Mouse (Mus musculus): ENCODE data around the gene Stk11. TPM values are rescaled to one million over a fixed set of nuclear protein-coding genes. Genes with fewer than 3 reads are reported as not detected.

Stk11 gene
- total and polyA plus RNA-seq, 3 experiments, result 47.4 to 94.9 (median 65.9) TPM

DNA sequence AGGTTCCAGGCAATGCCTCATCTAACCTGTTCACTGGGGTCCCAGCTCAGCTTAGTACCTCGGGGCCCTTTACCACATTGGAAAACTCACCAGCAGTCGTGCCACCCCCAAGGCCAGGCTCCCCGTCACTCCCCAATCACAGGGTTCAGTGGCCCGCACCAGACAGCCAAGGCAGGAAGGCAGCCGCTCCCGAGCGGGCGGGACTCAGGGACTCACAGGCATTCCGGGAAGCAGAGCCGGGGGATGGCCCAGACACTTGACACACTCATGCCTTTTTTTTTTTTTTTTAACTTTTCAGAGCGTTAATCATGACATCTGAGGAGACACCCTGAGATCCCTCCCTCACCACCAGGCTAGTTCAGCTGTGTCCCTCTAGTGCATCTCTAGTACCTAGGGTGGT lies 14.6 kb upstream of the Stk11 start:
- peaks cover 3 to 38% of the 10 kb centered on the region in 2 experiments for H3K36me3 ChIP-seq (replicated peaks in 1 of 2; ENCODE audit: control insufficient read depth in 1 of 2, insufficient read depth in 1 of 2, low read length in 1 of 2)
- in situ Hi-C loops (cut with MboI; ENCODE audit: low pct_ligation_motif_present, low pct_unique_long_range_greater_than_20kb, low sequenced_read_pairs), result no loop called here
- H3K4me3 ChIP-seq (replicated peaks in 1 of 3; ENCODE audit: low read depth in 2 of 3, low read length in 2 of 3, poor library complexity in 1 of 3), result no peak overlapping the region
- H3K9me3 ChIP-seq (replicated peaks; ENCODE audit: low read length), result no peaks in the 10 kb centered on the region
- TF ChIP-seq ETS1 (conservative IDR thresholded peaks at IDR 0.05; ENCODE audit: low read depth, low read length) (no peak), RCOR1 (conservative IDR thresholded peaks at IDR 0.05; ENCODE audit: low read depth, low read length) (no peak), MAFK (IDR thresholded peaks at IDR 0.05; ENCODE audit: insufficient replicate concordance, low read length) (no peak), KAT2A (IDR thresholded peaks at IDR 0.05; ENCODE audit: insufficient replicate concordance, low read length) (no peak), MAZ (IDR thresholded peaks at IDR 0.05; ENCODE audit: low read depth, low read length) (no peak), CHD2 (IDR thresholded peaks at IDR 0.05; ENCODE audit: low read length) (no peak), BHLHE40 (IDR thresholded peaks at IDR 0.05; ENCODE audit: low read depth, low read length) (no peak), ZC3H11A (IDR thresholded peaks at IDR 0.05; ENCODE audit: low read depth, low read length) (no peak), JUND (conservative IDR thresholded peaks at IDR 0.05; ENCODE audit: low read depth, low read length) (no peak), EP300 (IDR thresholded peaks at IDR 0.05; ENCODE audit: low read length) (no peak)
- dilution Hi-C loops (cut with MboI; ENCODE audit: extremely low pct_ligation_motif_present, extremely low pct_unique_long_range_greater_than_20kb, low sequenced_read_pairs), result no loop called here
- H3K27ac ChIP-seq (ENCODE audit: insufficient read depth, low read depth), result no peak overlapping the region
- peak overlapping the region; percentile 87; the same call in 1 of the 2 replicates for H3K4me2 ChIP-seq (ENCODE audit: insufficient read depth, low read depth, poor library complexity, severe bottlenecking)
- peaks cover 27 to 83% of the 10 kb centered on the region in 2 experiments for H3K4me1 ChIP-seq (ENCODE audit: control insufficient read depth in 1 of 2, insufficient read depth in 2 of 2)
- H3K9ac ChIP-seq (ENCODE audit: insufficient read depth, low read depth), result no peak overlapping the region; the same call in 1 of the 2 replicates
- no peaks in the 10 kb centered on the region for H3K27me3 ChIP-seq (replicated peaks)
- DNase-seq (ENCODE audit: extremely low read depth), result no peak
- peaks cover 40% of the 10 kb centered on the region for H3K79me2 ChIP-seq (replicated peaks; ENCODE audit: control insufficient read depth, extremely low read depth, insufficient read depth, poor library complexity, severe bottlenecking)

DNA sequence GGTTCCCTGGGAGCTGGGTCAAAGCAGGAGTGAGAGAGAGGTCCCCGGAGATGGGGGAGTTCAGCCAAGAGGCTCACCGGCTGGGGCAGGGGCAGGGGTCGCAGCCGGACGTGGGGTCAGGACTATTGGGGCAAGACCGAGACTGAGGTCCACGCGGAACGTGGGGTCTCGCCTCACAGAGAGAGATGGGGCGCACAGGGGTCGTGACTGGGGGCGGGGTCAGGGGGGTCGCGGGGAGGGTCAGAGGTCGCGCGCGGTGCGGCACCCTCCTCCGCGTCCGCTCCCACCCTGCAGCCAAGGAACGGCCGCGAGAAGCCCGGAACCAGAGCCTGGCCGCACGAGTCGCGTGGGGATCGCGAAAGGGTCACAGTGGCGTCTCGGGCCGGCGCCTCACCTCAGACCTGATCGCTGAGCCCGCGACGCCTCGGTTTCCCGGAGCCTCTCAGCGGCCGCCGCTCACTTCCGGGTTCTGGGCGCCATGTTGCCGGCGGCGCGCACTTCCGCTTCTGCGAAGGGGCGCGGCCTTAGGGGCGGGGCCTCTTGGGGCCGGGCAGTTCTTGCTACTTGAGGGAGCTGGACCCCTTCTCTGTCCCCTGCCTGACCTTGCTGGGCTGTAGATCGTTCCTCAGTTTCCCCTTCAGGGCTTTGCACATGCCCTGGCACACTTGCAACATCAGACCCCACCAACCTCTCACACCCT lies 13.2 kb upstream of the Stk11 start:
- dilution Hi-C loops (cut with MboI; ENCODE audit: extremely low pct_ligation_motif_present, extremely low pct_unique_long_range_greater_than_20kb, low sequenced_read_pairs) (no loop called here), in situ Hi-C loops (cut with MboI; ENCODE audit: low pct_ligation_motif_present, low pct_unique_long_range_greater_than_20kb, low sequenced_read_pairs) (no loop called here)
- Histone ChIP-seq H3K4me1 (ENCODE audit: control insufficient read depth in 1 of 2, insufficient read depth in 2 of 2) (peaks cover 29 to 81% of the 10 kb centered on the region in 2 experiments), H3K9me3 (replicated peaks; ENCODE audit: low read length) (no peaks in the 10 kb centered on the region), H3K4me3 (replicated peaks in 1 of 3; ENCODE audit: low read depth in 2 of 3, low read length in 2 of 3, poor library complexity in 1 of 3) (peak overlapping the region; percentile 71 to 95 (median 95)), H3K27me3 (replicated peaks) (no peaks in the 10 kb centered on the region), H3K4me2 (ENCODE audit: insufficient read depth, low read depth, poor library complexity, severe bottlenecking) (peak overlapping the region; percentile 87), H3K9ac (ENCODE audit: insufficient read depth, low read depth) (peak overlapping the region; percentile 90), H3K36me3 (replicated peaks in 1 of 2; ENCODE audit: control insufficient read depth in 1 of 2, insufficient read depth in 1 of 2, low read length in 1 of 2) (peaks cover 0 to 26% of the 10 kb centered on the region in 2 experiments), H3K27ac (ENCODE audit: insufficient read depth, low read depth) (no peak overlapping the region), H3K79me2 (replicated peaks; ENCODE audit: control insufficient read depth, extremely low read depth, insufficient read depth, poor library complexity, severe bottlenecking) (peaks cover 40% of the 10 kb centered on the region)
- DNase-seq (ENCODE audit: extremely low read depth), result peak; percentile 82
- TF ChIP-seq ELF1 (IDR thresholded peaks at IDR 0.05; ENCODE audit: low read depth, low read length) (peak; percentile 100), NELFE (IDR thresholded peaks at IDR 0.05; ENCODE audit: low read depth, low read length) (peak; percentile 84), USF2 (conservative IDR thresholded peaks at IDR 0.05; ENCODE audit: low read depth, low read length) (no peak), EP300 (IDR thresholded peaks at IDR 0.05; ENCODE audit: low read length) (no peak), GABPA (IDR thresholded peaks at IDR 0.05; ENCODE audit: insufficient replicate concordance, low read depth, low read length) (no peak), POLR2AphosphoS2 (IDR thresholded peaks at IDR 0.05; ENCODE audit: low read depth, low read length) (no peak), E2F4 (IDR thresholded peaks at IDR 0.05; ENCODE audit: insufficient replicate concordance, low read depth, low read length) (no peak), BHLHE40 (IDR thresholded peaks at IDR 0.05; ENCODE audit: low read depth, low read length) (no peak), RAD21 (IDR thresholded peaks at IDR 0.05; ENCODE audit: low read depth, low read length) (no peak), MEF2A (IDR thresholded peaks at IDR 0.05; ENCODE audit: borderline replicate concordance, low read depth, low read length) (no peak), CTCF (conservative IDR thresholded peaks at IDR 0.05 in 1 of 2, IDR thresholded peaks at IDR 0.05 in 1 of 2; ENCODE audit: low read depth in 2 of 2, low read length in 2 of 2) (no peak), POLR2A (IDR thresholded peaks at IDR 0.05; ENCODE audit: low read depth, low read length) (peak; percentile 86), MYC (IDR thresholded peaks at IDR 0.05; ENCODE audit: low read depth, low read length) (no peak), MXI1 (IDR thresholded peaks at IDR 0.05; ENCODE audit: low read depth, low read length) (0 out of 2 replicates have a peak, but pooled peaks have one; percentile 20), UBTF (IDR thresholded peaks at IDR 0.05; ENCODE audit: low read depth, low read length) (no peak), JUN (IDR thresholded peaks at IDR 0.05; ENCODE audit: insufficient read depth, low read depth, low read length) (no peak), KAT2A (IDR thresholded peaks at IDR 0.05; ENCODE audit: insufficient replicate concordance, low read length) (0 out of 2 replicates have a peak, but pooled peaks have one; percentile 29), IRF4 (IDR thresholded peaks at IDR 0.05; ENCODE audit: low read depth, low read length) (peak; percentile 39; the same call in 1 of the 2 replicates), MAZ (IDR thresholded peaks at IDR 0.05; ENCODE audit: low read depth, low read length) (no peak), MAFK (IDR thresholded peaks at IDR 0.05; ENCODE audit: insufficient replicate concordance, low read length) (no peak), SIN3A (IDR thresholded peaks at IDR 0.05; ENCODE audit: low read length) (peak; percentile 90), USF1 (IDR thresholded peaks at IDR 0.05; ENCODE audit: low read depth, low read length) (no peak), CHD1 (IDR thresholded peaks at IDR 0.05; ENCODE audit: low read depth, low read length) (no peak), HCFC1 (IDR thresholded peaks at IDR 0.05; ENCODE audit: low read depth, low read length) (peak; percentile 76), ZNF384 (IDR thresholded peaks at IDR 0.05; ENCODE audit: low read depth, low read length) (no peak), NRF1 (IDR thresholded peaks at IDR 0.05; ENCODE audit: low read depth, low read length) (peak; percentile 55; the same call in 1 of the 2 replicates)

Measured in CH12.LX (cell line).